Comparison of ENCODE assay signal across 39 mouse cellular contexts in the genomic region with DNA sequence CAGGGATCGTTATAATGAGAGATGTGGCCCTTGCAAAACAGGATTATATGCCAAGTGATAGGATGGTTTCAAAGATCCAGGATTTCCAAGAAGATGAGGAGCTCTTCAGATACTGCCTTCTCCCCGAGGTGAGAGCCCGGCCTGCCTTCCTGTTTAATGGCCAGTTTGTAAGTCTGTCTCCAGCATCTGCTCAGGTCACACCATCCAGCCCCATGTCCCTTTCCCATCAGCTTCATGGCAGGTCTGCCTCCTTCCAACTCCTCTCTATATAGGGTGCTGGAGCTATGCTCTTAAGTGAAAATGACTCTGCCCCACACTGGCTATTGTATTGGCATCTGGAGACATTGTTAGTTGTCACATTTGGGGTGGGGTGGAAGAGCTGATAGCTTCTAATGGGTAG. TPM values are rescaled to one million over a fixed set of nuclear protein-coding genes. Genes with fewer than 3 reads are reported as not detected.
"Had no signal": no experiment of that assay in that cellular context is flagged by ENCODE, and none has a peak within 500 bp of the region (broad histone marks: within the 10 kb centered on the region; RNA-seq: fewer than 3 reads in every experiment).

No protein-coding gene starts in this region.

- H3K27ac ChIP-seq: limb, embryonic 10.5 days; limb, embryonic 12.5 days; limb, embryonic 13.5 days; limb, embryonic 15.5 days; liver, embryonic 12.5 days; liver, embryonic 13.5 days; liver, embryonic 14.5 days; liver, embryonic 15.5 days; lung, embryonic 15.5 days; macrophage; midbrain, embryonic 10.5 days; midbrain, embryonic 12.5 days; midbrain, embryonic 13.5 days; midbrain, embryonic 15.5 days had no signal

- H3K4me3 ChIP-seq: limb, embryonic 10.5 days; limb, embryonic 12.5 days; limb, embryonic 13.5 days; limb, embryonic 15.5 days; liver, embryonic 12.5 days; liver, embryonic 13.5 days; liver, embryonic 15.5 days; lung, embryonic 15.5 days; megakaryocyte, embryonic 14.5 days; midbrain, embryonic 10.5 days; midbrain, embryonic 12.5 days; midbrain, embryonic 13.5 days; midbrain, embryonic 15.5 days; myocyte had no signal

- H3K9ac ChIP-seq: limb, embryonic 12.5 days; limb, embryonic 13.5 days; limb, embryonic 15.5 days; liver, embryonic 12.5 days; liver, embryonic 13.5 days; liver, embryonic 14.5 days; liver, embryonic 15.5 days; liver, postnatal 0 days; lung, embryonic 14.5 days; lung, embryonic 15.5 days; midbrain, embryonic 12.5 days; midbrain, embryonic 13.5 days; midbrain, embryonic 15.5 days had no signal

- ATAC-seq: liver, embryonic 12.5 days; liver, postnatal 0 days; lung, postnatal 0 days; midbrain, embryonic 13.5 days; midbrain, embryonic 15.5 days; midbrain, embryonic 16.5 days had no signal

- H3K4me2 ChIP-seq: limb, embryonic 12.5 days; limb, embryonic 13.5 days; limb, embryonic 15.5 days; liver, embryonic 11.5 days; liver, embryonic 12.5 days; liver, embryonic 13.5 days; liver, embryonic 15.5 days; lung, embryonic 14.5 days; lung, embryonic 15.5 days; midbrain, embryonic 11.5 days; midbrain, embryonic 12.5 days; midbrain, embryonic 13.5 days; midbrain, embryonic 15.5 days had no signal

- H3K27me3 ChIP-seq: limb, embryonic 12.5 days; limb, embryonic 13.5 days; limb, embryonic 15.5 days; liver, embryonic 12.5 days; liver, embryonic 13.5 days; liver, embryonic 15.5 days; lung, embryonic 15.5 days; midbrain, embryonic 12.5 days; midbrain, embryonic 13.5 days; midbrain, embryonic 15.5 days had no signal

- H3K4me1 ChIP-seq: limb, embryonic 10.5 days; limb, embryonic 12.5 days; limb, embryonic 13.5 days; limb, embryonic 15.5 days; liver, embryonic 12.5 days; liver, embryonic 13.5 days; liver, embryonic 15.5 days; lung, embryonic 15.5 days; megakaryocyte, embryonic 14.5 days; midbrain, embryonic 10.5 days; midbrain, embryonic 12.5 days; midbrain, embryonic 13.5 days; midbrain, embryonic 15.5 days had no signal

- DNase-seq: left cerebral cortex, postnatal 4 days; liver; liver, embryonic 13.5 days; liver, postnatal 0 days; lung, adult 18-20 months; lung, adult 2 months; lung, embryonic 14.5 days; lung, postnatal 10 days; lung, postnatal 14 days; lung, postnatal 36 days; lung, postnatal 4 days; midbrain, embryonic 14.5 days had no signal

- H3K9me3 ChIP-seq: limb, embryonic 10.5 days; limb, embryonic 12.5 days; limb, embryonic 13.5 days; limb, embryonic 15.5 days; liver, embryonic 13.5 days; liver, embryonic 15.5 days; lung, embryonic 15.5 days; midbrain, embryonic 12.5 days; midbrain, embryonic 13.5 days; midbrain, embryonic 15.5 days had no signal

RNA-seq across cellular contexts. Expression of a gene that starts 48.5 kb away (rescaled TPM):
- total RNA-seq: liver, adult 2 months; megakaryocyte progenitor cell, adult 5-6 weeks; megakaryocyte, adult 5-6 weeks; megakaryocyte-erythroid progenitor cell, adult 5-6 weeks; monocyte, adult 5-6 weeks had no signal
- polyA plus RNA-seq: limb, embryonic 10.5 days; limb, embryonic 11.5 days; limb, embryonic 12.5 days; liver, adult 2 months; liver, embryonic 11.5 days; liver, embryonic 12.5 days; liver, embryonic 13.5 days; liver, embryonic 14.5 days; liver, embryonic 16.5 days; liver, postnatal 0 days; lung, embryonic 14.5 days; lung, embryonic 16.5 days; lung, postnatal 0 days; macrophage; midbrain, embryonic 10.5 days; midbrain, embryonic 11.5 days; midbrain, embryonic 12.5 days; midbrain, embryonic 13.5 days had no signal
